ENCODE assay signal across 11 mouse cellular contexts in the genomic region with DNA sequence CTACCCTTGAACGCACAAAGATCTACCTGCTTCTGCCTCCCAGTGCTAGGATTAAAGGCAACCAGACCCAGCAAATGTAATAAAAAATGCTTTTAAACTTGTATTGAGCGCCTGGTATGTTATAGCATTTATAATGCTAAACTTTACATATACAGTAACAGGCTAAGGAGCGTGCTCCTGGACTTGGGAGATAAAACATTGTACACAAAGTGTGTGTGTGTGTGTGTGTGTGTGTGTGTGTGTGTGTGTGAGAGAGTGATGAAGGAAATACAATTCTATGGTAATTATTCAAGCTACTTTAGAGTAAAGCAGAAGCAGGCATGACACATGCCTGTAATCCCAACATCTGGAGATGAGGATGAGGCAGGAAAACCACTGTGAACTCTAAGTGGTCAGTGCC. TPM values are rescaled to one million over a fixed set of nuclear protein-coding genes. Genes with fewer than 3 reads are reported as not detected.
DNase-seq lines count a peak whose midpoint lies in the region; ATAC-seq and TF ChIP-seq lines count a peak whose summit lies in the region.
"Had no signal": no experiment of that assay in that cellular context is flagged by ENCODE, and none has a peak within 500 bp of the region (broad histone marks: within the 10 kb centered on the region; RNA-seq: fewer than 3 reads in every experiment).

TSS of gene Rsbn1l (minus strand) at position 101 of the 400 bp plus-strand sequence.

- in situ Hi-C loops in Patski (cut with MboI; ENCODE audit: low pct_unique_long_range_greater_than_20kb) = no loop called here

- 96% methylated on average over 3 of the region's 3 CpGs for WGBS in heart, postnatal 0 days
- 92% methylated on average over 3 of the region's 3 CpGs for WGBS in heart, embryonic 12.5 days
- WGBS in liver, embryonic 14.5 days (ENCODE audit: insufficient replicate concordance) = 73% methylated on average over 3 of the region's 3 CpGs
- WGBS in neural tube, embryonic 15.5 days = 95% methylated on average over 3 of the region's 3 CpGs
- 95% methylated on average over 3 of the region's 3 CpGs for WGBS in kidney, embryonic 15.5 days

- TF ChIP-seq CTCF in heart, postnatal 0 days (IDR thresholded peaks at IDR 0.05; ENCODE audit: low read depth) = no peak
- TF ChIP-seq CTCF in Patski (IDR thresholded peaks at IDR 0.05) = no peak
- TF ChIP-seq CTCF in liver, embryonic 14.5 days (IDR thresholded peaks at IDR 0.05; ENCODE audit: low read depth) = no peak

- peaks cover 9% of the 10 kb centered on the region; the same call in 1 of the 2 replicates for H3K36me3 ChIP-seq in heart, postnatal 0 days (replicated peaks; ENCODE audit: control insufficient read depth, insufficient read depth, low read length)
- peaks cover 30% of the 10 kb centered on the region for H3K36me3 ChIP-seq in heart, embryonic 12.5 days
- peaks cover 2% of the 10 kb centered on the region; the same call in 1 of the 2 replicates for H3K36me3 ChIP-seq in liver, embryonic 14.5 days (replicated peaks; ENCODE audit: control insufficient read depth, insufficient read depth, low read depth)
- no peaks in the 10 kb centered on the region; the same call in 1 of the 2 replicates for H3K36me3 ChIP-seq in neural tube, embryonic 15.5 days
- peaks cover 7% of the 10 kb centered on the region for H3K36me3 ChIP-seq in kidney, embryonic 15.5 days

- H3K4me3 ChIP-seq in heart, postnatal 0 days (ENCODE audit: low read depth, low read length) = no peak within 1 kb of the TSS
- no peak within 1 kb of the TSS for H3K4me3 ChIP-seq in heart, embryonic 12.5 days
- H3K4me3 ChIP-seq in liver, embryonic 14.5 days (ENCODE audit: insufficient read depth in 1 of 2, low read depth in 2 of 2, low read length in 2 of 2) = peak within 1 kb of the TSS in 1 of 2 experiments; percentile 1; a peak in 1 of 4 replicates
- H3K4me3 ChIP-seq in neural tube, embryonic 15.5 days (replicated peaks) = no peak within 1 kb of the TSS
- H3K4me3 ChIP-seq in kidney, embryonic 15.5 days (replicated peaks) = no peak within 1 kb of the TSS

- H3K4me2 ChIP-seq in heart, postnatal 0 days (ENCODE audit: low read depth, low read length) = no peak within 1 kb of the TSS
- H3K4me2 ChIP-seq in heart, embryonic 12.5 days = no peak within 1 kb of the TSS
- peak within 1 kb of the TSS; percentile 39 for H3K4me2 ChIP-seq in liver, embryonic 14.5 days (ENCODE audit: low read depth)
- no peak within 1 kb of the TSS for H3K4me2 ChIP-seq in neural tube, embryonic 15.5 days
- no peak within 1 kb of the TSS for H3K4me2 ChIP-seq in kidney, embryonic 15.5 days
- H3K4me2 ChIP-seq: midbrain, embryonic 11.5 days had no signal

- H3K9ac ChIP-seq in heart, postnatal 0 days (replicated peaks; ENCODE audit: low read depth, low read length) = no peak within 1 kb of the TSS
- H3K9ac ChIP-seq in heart, embryonic 12.5 days = no peak within 1 kb of the TSS
- peak within 1 kb of the TSS; percentile 7 for H3K9ac ChIP-seq in liver, embryonic 14.5 days (replicated peaks)
- no peak within 1 kb of the TSS for H3K9ac ChIP-seq in neural tube, embryonic 15.5 days (replicated peaks)
- H3K9ac ChIP-seq in kidney, embryonic 15.5 days = no peak within 1 kb of the TSS

- H3K27ac ChIP-seq in heart, postnatal 0 days (ENCODE audit: low read depth) = 0 out of 2 replicates have a peak within 1 kb of the TSS, but pooled peaks have one; percentile 48
- no peak within 1 kb of the TSS for H3K27ac ChIP-seq in heart, embryonic 12.5 days (ENCODE audit: poor library complexity, severe bottlenecking)
- no peak within 1 kb of the TSS for H3K27ac ChIP-seq in liver, embryonic 14.5 days
- H3K27ac ChIP-seq in neural tube, embryonic 15.5 days (replicated peaks) = no peak within 1 kb of the TSS
- no peak within 1 kb of the TSS for H3K27ac ChIP-seq in kidney, embryonic 15.5 days

- no peaks in the 10 kb centered on the region for H3K9me3 ChIP-seq in heart, postnatal 0 days (replicated peaks; ENCODE audit: control insufficient read depth, low read length)
- H3K9me3 ChIP-seq in heart, embryonic 12.5 days (replicated peaks) = peaks cover 7% of the 10 kb centered on the region; the same call in 1 of the 2 replicates
- H3K9me3 ChIP-seq in liver, embryonic 14.5 days (ENCODE audit: control insufficient read depth, low read length) = no peaks in the 10 kb centered on the region
- H3K9me3 ChIP-seq in neural tube, embryonic 15.5 days (replicated peaks) = 0 out of 2 replicates have a peak, but pooled peaks cover 4% of the 10 kb centered on the region
- peaks cover 8% of the 10 kb centered on the region; the same call in 1 of the 2 replicates for H3K9me3 ChIP-seq in kidney, embryonic 15.5 days (replicated peaks)

- H3K4me1 ChIP-seq in heart, postnatal 0 days (ENCODE audit: control insufficient read depth, insufficient read depth) = peaks cover 19% of the 10 kb centered on the region
- H3K4me1 ChIP-seq in heart, embryonic 12.5 days (replicated peaks) = peaks cover 7% of the 10 kb centered on the region; the same call in 1 of the 2 replicates
- H3K4me1 ChIP-seq in liver, embryonic 14.5 days (replicated peaks; ENCODE audit: control insufficient read depth in 2 of 2, insufficient read depth in 2 of 2, low read length in 1 of 2) = peaks cover 9 to 17% of the 10 kb centered on the region in 2 experiments
- peaks cover 9% of the 10 kb centered on the region for H3K4me1 ChIP-seq in neural tube, embryonic 15.5 days
- no peaks in the 10 kb centered on the region for H3K4me1 ChIP-seq in kidney, embryonic 15.5 days

- TF ChIP-seq EP300 in heart, postnatal 0 days (IDR thresholded peaks at IDR 0.05; ENCODE audit: low read depth) = no peak
- no peak for TF ChIP-seq EP300 in liver, embryonic 14.5 days (IDR thresholded peaks at IDR 0.05; ENCODE audit: low read depth)

- CTCF ChIA-PET in Patski (lab: Charles Lee) = no interaction called here

- ATAC-seq in heart, postnatal 0 days (ENCODE audit: insufficient read depth, low read depth) = no peak
- no peak for ATAC-seq in heart, embryonic 12.5 days (ENCODE audit: insufficient number of reproducible peaks, low FRiP score)
- ATAC-seq in Patski = no peak
- ATAC-seq in liver, embryonic 14.5 days (ENCODE audit: insufficient read depth) = no peak
- ATAC-seq in neural tube, embryonic 15.5 days (ENCODE audit: low FRiP score) = no peak
- ATAC-seq in kidney, embryonic 15.5 days (replicated peaks; ENCODE audit: low FRiP score) = no peak

- intact Hi-C loops in heart, postnatal 14 days (cut with DNase I) = no loop called here

- no peak for DNase-seq in heart, postnatal 0 days (ENCODE audit: low spot score)
- DNase-seq in Patski (ENCODE audit: low read depth, low spot score) = no peak
- DNase-seq in heart, postnatal 14 days = no peak
- DNase-seq in liver, embryonic 14.5 days (ENCODE audit: low read depth in 3 of 3, low spot score in 3 of 3) = no peak
- no peak for DNase-seq in gastrocnemius, postnatal 10 days
- DNase-seq: kidney, adult 18-20 months; retina, postnatal 1 day had no signal

- H3K27me3 ChIP-seq in heart, postnatal 0 days (ENCODE audit: control insufficient read depth, insufficient read depth, low read length) = no peaks in the 10 kb centered on the region
- H3K27me3 ChIP-seq in heart, embryonic 12.5 days (replicated peaks) = no peaks in the 10 kb centered on the region
- H3K27me3 ChIP-seq in Patski = no peaks in the 10 kb centered on the region
- no peaks in the 10 kb centered on the region for H3K27me3 ChIP-seq in liver, embryonic 14.5 days (ENCODE audit: control insufficient read depth, insufficient read depth, low read length)
- H3K27me3 ChIP-seq in neural tube, embryonic 15.5 days (replicated peaks) = no peaks in the 10 kb centered on the region
- no peaks in the 10 kb centered on the region for H3K27me3 ChIP-seq in kidney, embryonic 15.5 days

- POLR2A ChIA-PET in Patski (lab: Charles Lee) = no interaction called here

RNA-seq across cellular contexts. Expression of gene Rsbn1l, which starts in this region (rescaled TPM):
- total RNA-seq in heart, postnatal 0 days (2014; rRNA removed; ENCODE audit: low replicate concordance) = 8.5 and 9.1 TPM in 2 replicates
- polyA plus RNA-seq in heart, postnatal 0 days (2015; fragmentation: Nextera tagmentation; extraction: Ambion mirVana) = 9.2 and 9.4 TPM in 2 replicates
- polyA plus RNA-seq in heart, embryonic 12.5 days (2016; fragmentation: Nextera tagmentation; extraction: Ambion mirVana) = 5.4 and 7.1 TPM in 2 replicates
- polyA plus RNA-seq in Patski (2021) = 12.8 TPM
- total RNA-seq in heart, postnatal 14 days (2021) = 10 to 100 TPM; 14.2 to 16.3 TPM
- 3.5 and 4.6 TPM in 2 replicates for polyA plus RNA-seq in liver, embryonic 14.5 days (2012; rRNA removed)
- 3.7 and 4.2 TPM in 2 replicates for polyA plus RNA-seq in liver, embryonic 14.5 days (2014; fragmentation: Nextera tagmentation; extraction: Ambion mirVana)
- polyA plus RNA-seq in neural tube, embryonic 15.5 days (2015; fragmentation: Nextera tagmentation; extraction: Ambion mirVana) = 4.4 and 4.9 TPM in 2 replicates
- 5.6 and 6.4 TPM in 2 replicates for polyA plus RNA-seq in kidney, embryonic 15.5 days (2015; fragmentation: Nextera tagmentation; extraction: Ambion mirVana)
- total RNA-seq in gastrocnemius, postnatal 10 days (2021) = 1 to 10 TPM; 8.6 to 9.7 TPM
